Mouse (Mus musculus) embryonic facial prominence, embryonic 10.5 days (tissue): ENCODE results near the gene Rps7. TPM values are rescaled to one million over a fixed set of nuclear protein-coding genes. Genes with fewer than 3 reads are reported as not detected.

Experiments used
- DNase-seq: peaks from one replicate; pipeline ENCODE4 v3.0.0-alpha.2; 2017; ENCODE audit warnings: low spot score
- H3K27ac ChIP-seq: fragments of 300-500 bp; sonication (generic); replicated peaks from 2 replicates; pipeline ENCODE4 v1.5.1; 2016; ENCODE audit warnings: mild to moderate bottlenecking
- H3K27me3 ChIP-seq: fragments of 300-500 bp; sonication (generic); replicated peaks from 2 replicates; pipeline ENCODE4 v1.6.1; 2016; ENCODE audit warnings: low read depth, mild to moderate bottlenecking; ENCODE audit not compliant: poor library complexity, severe bottlenecking
- H3K36me3 ChIP-seq: fragments of 300-500 bp; sonication (generic); replicated peaks from 2 replicates; pipeline ENCODE4 v1.6.1; 2016; ENCODE audit warnings: mild to moderate bottlenecking, moderate library complexity
- H3K4me1 ChIP-seq: fragments of 300-500 bp; sonication (generic); 2 replicates; pipeline ENCODE4 v1.6.1; 2016
- H3K4me3 ChIP-seq: fragments of 300-500 bp; sonication (generic); 2 replicates; pipeline ENCODE4 v1.5.1; 2016; ENCODE audit warnings: mild to moderate bottlenecking, moderate library complexity
- H3K9me3 ChIP-seq: fragments of 300-500 bp; sonication (generic); 2 replicates; pipeline ENCODE4 v1.6.1; 2016; ENCODE audit warnings: mild to moderate bottlenecking
- WGBS: fragments of 180-500 bp; shearing (Covaris S2); methylation state at CpG from one replicate; pipeline ENCODE4 v1.1.7; 2016; 5-methylcytosine and 5-hydroxymethylcytosine counted together
- polyA plus RNA-seq: library from polyadenylated mRNA; unstranded; fragments of >200 nt; fragmentation: Nextera tagmentation; extraction: Ambion mirVana; gene quantifications from 2 replicates; pipeline ENCODE4 v1.2.1, GENCODE M21; 2016

Rps7 gene
- polyA plus RNA-seq, result 685 and 712 TPM in 2 replicates

DNA sequence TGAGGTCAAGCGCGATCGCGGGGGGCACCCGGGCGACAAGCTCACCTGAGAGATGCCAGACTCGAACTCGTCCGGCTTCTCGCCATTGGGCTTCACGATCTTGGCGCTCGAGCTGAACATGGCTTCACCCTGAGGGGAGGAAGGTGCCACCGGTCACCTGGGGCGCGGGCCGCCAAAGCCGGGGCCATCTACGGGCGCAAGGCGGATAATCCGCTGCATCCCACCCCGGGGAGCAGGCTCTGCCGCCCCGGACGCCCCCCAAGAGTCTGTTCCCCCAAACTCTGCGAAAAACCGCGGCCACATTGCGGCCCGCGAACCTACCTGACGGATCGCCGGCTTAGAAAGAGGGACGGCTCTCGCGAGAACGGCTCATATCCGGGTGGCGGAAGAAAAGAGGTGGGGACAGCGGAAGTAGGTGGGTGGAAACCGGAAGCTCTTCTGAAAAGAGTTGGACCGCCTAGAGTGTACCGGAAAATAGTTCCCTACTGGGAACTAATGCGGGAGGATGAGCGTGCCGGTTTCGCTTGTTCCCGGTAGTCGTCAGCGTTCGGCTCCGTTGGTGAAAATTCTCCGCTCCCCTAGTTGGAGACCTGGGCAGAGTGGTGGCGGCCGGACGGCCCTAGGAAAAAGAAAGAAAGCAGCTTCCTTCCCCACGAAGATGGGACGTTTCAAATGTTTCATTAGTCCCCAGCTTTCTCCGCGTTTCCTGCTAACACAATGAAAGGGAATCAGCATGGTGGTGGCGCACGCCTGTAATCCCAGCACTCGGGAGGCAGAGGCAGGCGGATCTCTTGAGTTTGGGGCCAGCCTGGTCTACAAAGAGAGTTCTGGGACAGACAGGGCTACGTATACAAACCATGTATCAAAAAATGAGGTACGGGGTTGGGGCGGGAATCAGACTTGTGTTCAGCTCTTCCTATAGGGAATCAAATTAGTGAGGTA, at the start of gene Rps7:
Gene Rps7 (minus strand): TSS at position 419 of the 942 bp plus-strand sequence.
- Histone ChIP-seq H3K9me3 (no peaks in the 10 kb centered on the region), H3K27ac (peak within 1 kb of the TSS; percentile 99), H3K4me1 (peaks cover 29% of the 10 kb centered on the region), H3K36me3 (peaks cover 39% of the 10 kb centered on the region), H3K4me3 (peak within 1 kb of the TSS; percentile 96), H3K27me3 (no peaks in the 10 kb centered on the region)
- DNase-seq, result peak; percentile 92
- 6% methylated on average over 69 of the region's 69 CpGs for WGBS

DNA sequence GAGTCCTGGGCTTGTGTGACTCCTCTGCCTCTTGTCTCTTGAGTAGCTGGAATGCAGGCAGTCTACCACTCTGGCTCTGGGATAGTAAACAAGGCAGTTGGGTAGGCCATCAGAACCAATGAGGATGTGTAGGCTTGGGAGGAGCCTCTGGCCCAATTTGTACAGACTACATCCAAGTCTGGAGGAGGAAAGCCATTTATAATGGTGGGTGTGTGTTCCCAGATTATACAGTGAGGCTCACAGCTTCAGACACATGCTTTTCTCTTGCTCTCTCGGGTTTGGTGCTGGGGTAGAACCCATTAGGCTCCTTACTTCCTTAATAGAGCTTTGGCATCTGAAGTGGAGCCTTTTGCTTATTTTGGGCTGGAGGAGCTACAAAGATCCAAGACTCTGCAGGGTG, 48.9 kb upstream of the Rps7 start:
- DNase-seq, result no peak
- WGBS, result 77% methylated on average over 1 of the region's 1 CpGs
- H3K27ac ChIP-seq, result no peak overlapping the region
- peaks cover 7% of the 10 kb centered on the region; the same call in 1 of the 2 replicates for H3K4me1 ChIP-seq
- H3K4me3 ChIP-seq, result no peak overlapping the region
- H3K36me3 ChIP-seq, result peaks cover 56% of the 10 kb centered on the region
- no peaks in the 10 kb centered on the region for H3K27me3 ChIP-seq
- no peaks in the 10 kb centered on the region for H3K9me3 ChIP-seq

DNA sequence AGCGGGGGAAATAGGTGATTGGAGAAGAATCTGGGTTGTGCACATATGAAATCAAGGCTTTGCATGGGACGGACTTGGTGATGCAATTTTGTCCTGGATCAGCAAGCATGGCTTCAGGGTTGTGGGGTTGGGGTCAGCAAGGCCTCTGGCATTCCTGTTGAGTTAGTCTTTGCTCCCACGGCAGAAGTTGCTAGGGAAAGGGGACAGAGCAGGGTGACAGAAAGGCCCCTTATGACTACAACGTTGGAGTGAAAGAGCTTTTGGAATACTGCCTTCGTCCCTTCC, 40.1 kb upstream of the Rps7 start:
- Histone ChIP-seq H3K27ac (peak overlapping the region; percentile 93), H3K27me3 (no peaks in the 10 kb centered on the region), H3K9me3 (no peaks in the 10 kb centered on the region), H3K36me3 (peaks cover 34% of the 10 kb centered on the region), H3K4me3 (peak overlapping the region; percentile 64), H3K4me1 (peaks cover 20% of the 10 kb centered on the region)
- 69% methylated on average over 5 of the region's 5 CpGs for WGBS
- no peak for DNase-seq

DNA sequence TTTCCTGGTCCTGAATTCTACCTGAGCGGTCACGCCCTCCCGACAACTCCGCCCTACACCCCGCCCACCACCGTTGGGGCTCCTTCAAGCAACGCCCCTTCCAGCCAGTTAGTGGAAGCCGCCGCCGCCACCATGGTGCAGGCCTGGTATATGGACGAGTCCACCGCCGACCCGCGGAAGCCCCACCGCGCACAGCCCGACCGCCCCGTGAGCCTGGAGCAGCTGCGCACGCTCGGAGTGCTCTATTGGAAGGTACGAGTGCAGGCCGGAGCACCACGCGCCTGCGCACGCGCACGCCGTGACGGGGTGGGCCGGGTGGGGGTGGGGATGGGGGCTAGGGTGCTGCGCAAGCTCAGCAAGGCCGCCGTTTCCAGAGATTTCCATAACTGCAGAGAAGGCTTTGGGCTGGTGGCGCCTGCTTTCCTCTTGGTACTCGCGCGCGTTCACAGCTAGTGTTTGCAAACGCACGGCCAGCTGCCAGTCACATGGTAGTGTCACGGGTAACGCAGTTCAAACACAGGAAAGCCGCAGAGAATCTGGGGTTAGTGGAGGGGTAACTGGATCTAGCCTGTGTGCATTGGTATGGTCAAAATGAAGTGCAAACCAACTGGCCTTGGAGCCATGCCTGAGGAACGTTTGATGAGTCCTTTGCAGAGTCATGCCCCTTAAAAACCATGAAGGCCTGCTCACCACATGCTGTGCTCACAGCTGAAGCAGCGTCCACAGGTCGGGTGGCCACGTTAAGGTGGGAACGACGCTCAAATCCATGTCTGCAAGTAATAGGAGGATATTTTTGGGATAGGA, 39.6 kb upstream of the Rps7 start, which contains the start of gene Adi1:
Gene Adi1 (plus strand): TSS at position 111 of the 804 bp plus-strand sequence.
- DNase-seq, result peak; percentile 93
- no peaks in the 10 kb centered on the region for H3K27me3 ChIP-seq
- H3K4me1 ChIP-seq, result peaks cover 20% of the 10 kb centered on the region
- no peaks in the 10 kb centered on the region for H3K9me3 ChIP-seq
- H3K27ac ChIP-seq, result peak within 1 kb of the TSS; percentile 93
- WGBS, result 4% methylated on average over 53 of the region's 53 CpGs
- H3K36me3 ChIP-seq, result peaks cover 29% of the 10 kb centered on the region
- peak within 1 kb of the TSS; percentile 64 for H3K4me3 ChIP-seq

DNA sequence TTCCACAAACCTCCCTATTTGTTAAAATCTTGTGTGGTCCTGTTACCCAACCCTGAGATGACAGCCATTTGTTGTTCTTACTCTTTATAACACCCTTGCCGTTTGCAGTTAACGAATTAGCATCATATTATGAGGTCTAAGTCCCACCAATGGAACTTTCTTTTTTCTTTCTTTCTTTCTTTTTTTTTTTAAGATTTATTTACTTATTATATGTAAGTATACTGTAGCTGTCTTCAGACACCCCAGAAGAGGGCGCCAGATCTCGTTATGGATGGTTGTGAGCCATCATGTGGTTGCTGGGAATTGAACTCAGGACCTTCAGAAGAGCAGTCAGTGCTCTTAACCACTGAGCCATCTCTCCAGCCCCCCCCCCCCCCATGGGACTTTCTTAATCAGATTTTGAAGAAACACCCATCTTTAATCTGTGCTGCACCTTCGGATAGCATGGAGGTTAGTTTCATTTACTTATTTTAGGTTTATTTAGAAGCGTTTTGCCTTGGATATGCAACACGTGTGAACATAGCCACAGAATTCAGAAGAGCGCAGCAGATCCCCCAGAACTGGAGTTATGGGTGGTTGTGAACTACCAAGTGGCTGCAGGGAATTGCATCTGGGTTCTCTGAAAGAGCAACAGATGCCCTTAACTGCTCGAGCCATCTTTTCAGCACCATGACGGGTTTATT, 38.4 kb upstream of the Rps7 start:
- Histone ChIP-seq H3K27me3 (no peaks in the 10 kb centered on the region), H3K36me3 (peaks cover 21% of the 10 kb centered on the region), H3K4me1 (peaks cover 20% of the 10 kb centered on the region), H3K9me3 (no peaks in the 10 kb centered on the region), H3K4me3 (peak overlapping the region; percentile 64; the same call in 1 of the 2 replicates), H3K27ac (no peak overlapping the region)
- WGBS, result 84% methylated on average over 10 of the region's 10 CpGs
- DNase-seq, result no peak

DNA sequence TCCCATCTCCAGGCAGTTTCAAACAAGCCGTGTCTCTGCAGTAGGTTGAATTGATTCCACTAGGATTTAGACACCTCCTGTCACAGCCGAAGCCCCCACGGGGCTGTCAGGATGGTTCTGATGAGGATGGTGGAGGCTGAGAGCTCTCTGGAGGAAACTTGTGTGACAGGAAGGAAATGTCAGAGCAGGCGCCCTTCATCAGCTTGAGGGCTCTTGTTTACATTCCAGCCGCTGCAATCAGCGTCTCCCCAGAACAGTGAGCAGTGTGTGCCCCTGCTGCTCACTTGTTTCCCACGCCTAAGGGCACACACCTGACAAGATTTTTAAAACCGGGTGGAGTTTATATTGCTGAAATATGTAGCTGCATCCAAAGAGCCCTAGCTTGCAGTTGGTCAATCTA, 31.5 kb upstream of the Rps7 start:
- 37% methylated on average over 8 of the region's 8 CpGs for WGBS
- DNase-seq, result peak; percentile 25
- H3K27me3 ChIP-seq, result no peaks in the 10 kb centered on the region

DNA sequence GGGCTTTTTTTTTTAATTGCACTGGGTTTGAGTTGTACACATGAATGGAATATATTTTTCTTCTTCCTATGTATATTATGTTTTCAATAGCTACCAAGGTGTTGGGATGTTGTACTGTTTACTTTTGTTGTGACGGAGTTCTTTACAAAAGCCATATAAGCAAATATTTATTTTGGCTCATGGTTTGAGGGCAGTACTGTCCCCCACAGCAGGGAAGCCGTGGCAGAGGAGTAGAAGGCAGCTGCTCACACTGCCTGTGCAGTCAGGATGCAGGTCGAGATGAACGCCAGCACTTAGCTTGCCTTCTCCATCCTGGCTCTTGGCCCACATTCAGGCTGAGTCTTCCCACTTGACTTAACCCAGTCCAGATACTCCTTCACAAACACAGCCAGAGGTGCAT, 31.0 kb upstream of the Rps7 start:
- 79% methylated on average over 4 of the region's 4 CpGs for WGBS

More for the DNA sequence above, 31.5 kb upstream of the Rps7 start:
- H3K36me3 ChIP-seq, result peaks cover 5% of the 10 kb centered on the region; the same call in 1 of the 2 replicates
- H3K4me3 ChIP-seq, result no peak overlapping the region
- peak overlapping the region; percentile 7 for H3K27ac ChIP-seq
- H3K4me1 ChIP-seq, result peaks cover 14% of the 10 kb centered on the region
- no peaks in the 10 kb centered on the region for H3K9me3 ChIP-seq

DNA sequence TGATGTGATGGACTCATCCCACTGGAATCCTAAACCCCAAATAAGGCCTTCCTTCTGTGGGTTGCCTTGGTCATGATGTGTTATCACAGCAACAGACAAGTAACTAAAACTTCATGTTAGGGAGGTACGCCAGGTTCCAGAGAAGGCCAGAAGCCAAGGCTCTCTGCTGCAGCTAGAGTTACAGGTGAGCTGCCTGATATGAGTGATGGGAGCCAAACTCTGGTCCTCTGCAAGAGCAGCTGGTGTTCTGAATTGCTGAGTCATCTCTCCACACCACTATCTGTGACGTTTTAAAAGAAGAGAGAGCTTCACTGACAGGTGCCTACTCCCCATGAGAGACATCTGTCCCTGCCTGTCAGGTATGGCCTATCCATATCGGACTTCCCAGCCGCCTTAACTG, 26.9 kb upstream of the Rps7 start:
- Histone ChIP-seq H3K9me3 (no peaks in the 10 kb centered on the region), H3K27me3 (no peaks in the 10 kb centered on the region), H3K4me3 (no peak overlapping the region), H3K36me3 (peaks cover 47% of the 10 kb centered on the region), H3K4me1 (peaks cover 10% of the 10 kb centered on the region), H3K27ac (no peak overlapping the region)
- no peak for DNase-seq
- WGBS, result 86% methylated on average over 4 of the region's 4 CpGs

More for the DNA sequence above, 31.0 kb upstream of the Rps7 start:
- Histone ChIP-seq H3K9me3 (no peaks in the 10 kb centered on the region), H3K36me3 (peaks cover 9% of the 10 kb centered on the region; the same call in 1 of the 2 replicates), H3K4me3 (no peak overlapping the region), H3K27me3 (no peaks in the 10 kb centered on the region), H3K27ac (peak overlapping the region; percentile 7; the same call in 1 of the 2 replicates), H3K4me1 (peaks cover 14% of the 10 kb centered on the region)
- no peak for DNase-seq

DNA sequence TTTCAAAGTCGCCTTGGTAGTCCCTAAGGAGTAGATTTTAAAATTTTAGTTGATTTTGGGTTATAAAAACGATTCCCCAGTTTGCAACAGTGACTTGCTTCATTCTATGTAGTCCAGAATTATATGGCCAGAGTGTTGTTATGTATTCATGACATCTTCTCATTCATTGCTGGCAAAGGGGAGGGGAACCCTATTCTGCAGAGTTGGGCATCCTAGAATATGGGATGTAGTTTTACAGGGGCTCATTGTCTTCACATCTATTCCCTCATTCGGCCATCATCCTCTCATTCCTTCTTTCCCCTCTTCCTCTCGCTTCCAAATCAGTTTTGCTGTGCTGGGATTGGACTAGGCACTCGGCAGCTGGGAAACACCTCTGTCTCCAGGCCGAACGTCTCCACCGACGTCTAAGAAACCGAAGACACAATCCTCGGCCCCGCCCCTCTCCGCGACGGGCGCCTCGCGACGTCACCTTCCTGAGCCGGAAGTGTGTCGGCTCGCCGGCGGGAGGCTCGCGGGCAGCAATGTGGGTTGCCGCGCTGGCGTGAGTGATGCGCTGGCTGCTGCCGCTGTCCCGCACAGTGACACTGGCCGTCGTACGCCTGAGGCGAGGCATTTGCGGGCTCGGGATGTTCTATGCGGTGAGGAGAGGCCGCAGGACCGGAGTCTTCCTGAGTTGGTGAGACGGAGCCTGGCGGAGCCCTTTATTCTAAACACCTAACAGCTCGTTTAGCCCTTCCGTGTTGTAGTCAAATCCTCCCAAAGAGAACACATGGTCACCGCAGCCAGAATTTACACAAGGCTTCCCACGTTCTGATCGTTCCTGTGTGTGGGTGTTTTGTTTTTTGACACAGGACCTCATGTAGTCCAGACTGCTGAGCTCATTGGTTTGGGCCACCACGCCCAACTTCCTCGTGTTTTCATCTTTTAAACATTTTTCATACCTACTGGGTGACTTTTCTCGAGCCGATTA, 13.7 kb upstream of the Rps7 start, which contains the start of gene Rnaseh1:
Gene Rnaseh1 (plus strand): TSS at position 462 of the 970 bp plus-strand sequence.
- no peaks in the 10 kb centered on the region for H3K9me3 ChIP-seq
- H3K27ac ChIP-seq, result peak within 1 kb of the TSS; percentile 87
- DNase-seq, result peak; percentile 93
- peaks cover 24% of the 10 kb centered on the region for H3K36me3 ChIP-seq
- H3K27me3 ChIP-seq, result 0 out of 2 replicates have a peak, but pooled peaks cover 5% of the 10 kb centered on the region
- peaks cover 16% of the 10 kb centered on the region for H3K4me1 ChIP-seq
- 1% methylated on average over 52 of the region's 52 CpGs for WGBS
- peak within 1 kb of the TSS; percentile 91 for H3K4me3 ChIP-seq

DNA sequence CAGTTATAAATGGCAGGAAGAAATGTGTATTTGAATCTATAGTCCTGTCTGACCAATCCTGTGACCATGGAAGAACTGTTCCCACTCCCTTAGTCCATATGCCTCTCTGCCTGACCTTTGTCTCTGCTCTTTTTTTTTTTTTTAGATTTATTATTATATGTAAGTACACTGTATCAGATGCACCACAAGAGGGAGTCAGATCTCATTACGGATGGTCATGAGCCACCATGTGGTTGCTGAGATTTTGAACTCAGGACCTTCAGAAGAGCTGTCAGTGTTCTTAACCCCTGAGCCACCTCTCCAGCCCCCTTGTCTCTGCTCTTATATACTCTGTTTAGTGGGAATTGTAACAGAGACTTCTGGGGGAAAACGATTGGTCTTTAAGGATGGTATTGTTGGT, 3.0 kb upstream of the Rps7 start:
- peaks cover 12% of the 10 kb centered on the region for H3K4me1 ChIP-seq
- WGBS, result 77% methylated on average over 2 of the region's 2 CpGs
- no peak for DNase-seq
- H3K36me3 ChIP-seq, result peaks cover 9% of the 10 kb centered on the region
- no peaks in the 10 kb centered on the region for H3K9me3 ChIP-seq
- no peak overlapping the region for H3K27ac ChIP-seq
- H3K27me3 ChIP-seq, result no peaks in the 10 kb centered on the region
- H3K4me3 ChIP-seq, result no peak overlapping the region

DNA sequence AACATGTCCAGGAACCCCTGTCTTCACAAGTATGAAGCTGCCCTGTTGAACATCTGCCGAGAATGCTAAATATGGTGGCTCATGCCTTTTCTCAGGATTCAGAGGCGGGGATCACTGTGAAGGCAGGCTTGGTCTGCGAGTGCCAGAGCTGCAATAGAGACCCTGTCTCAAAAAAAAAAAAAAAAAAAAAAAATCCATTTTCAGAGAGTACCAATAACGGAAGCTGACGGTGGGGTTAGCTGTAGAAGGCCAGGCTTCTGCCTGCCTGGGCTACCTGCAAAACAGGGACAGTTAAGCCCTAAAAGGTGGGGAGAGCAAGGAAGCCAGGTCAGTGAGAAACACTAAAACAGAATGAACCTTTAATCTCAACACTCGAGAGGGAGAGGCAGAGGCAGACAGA, 790 bp upstream of the Rps7 start:
- Histone ChIP-seq H3K27ac (no peak overlapping the region; the same call in 1 of the 2 replicates), H3K27me3 (no peaks in the 10 kb centered on the region), H3K36me3 (peaks cover 32% of the 10 kb centered on the region), H3K9me3 (no peaks in the 10 kb centered on the region), H3K4me1 (peaks cover 29% of the 10 kb centered on the region), H3K4me3 (peak overlapping the region; percentile 96)
- no peak for DNase-seq
- WGBS, result 91% methylated on average over 6 of the region's 6 CpGs
